Mouse (Mus musculus) hindbrain, embryonic 16.5 days (tissue): Measurements from ENCODE around the gene Actr6. TPM values are rescaled to one million over a fixed set of nuclear protein-coding genes. Genes with fewer than 3 reads are reported as not detected.

Experiments used
- ATAC-seq: fragments of 200-750 bp; cut with Nextera tagmentation; 2 replicates; pipeline ENCODE4 v1.8.0; 2017; ENCODE audit warnings: moderate TSS enrichment, moderate library complexity
- H3K27ac ChIP-seq: fragments of 300-500 bp; sonication (generic); 2 replicates; pipeline ENCODE4 v1.5.1; 2014; ENCODE audit warnings: low read depth, mild to moderate bottlenecking, control low read depth, low read length, moderate library complexity
- H3K27me3 ChIP-seq: fragments of 300-500 bp; sonication (generic); replicated peaks from 2 replicates; pipeline ENCODE4 v1.6.1; 2014; ENCODE audit warnings: low read length; ENCODE audit not compliant: control insufficient read depth, insufficient read depth
- H3K36me3 ChIP-seq: fragments of 300-500 bp; sonication (generic); 2 replicates; pipeline ENCODE4 v1.6.1; 2014; ENCODE audit warnings: mild to moderate bottlenecking, low read length, moderate library complexity, mixed read lengths; ENCODE audit not compliant: control insufficient read depth, insufficient read depth
- H3K4me1 ChIP-seq: fragments of 300-500 bp; sonication (generic); 2 replicates; pipeline ENCODE4 v1.6.1; 2014; ENCODE audit warnings: low read depth, low read length; ENCODE audit not compliant: control insufficient read depth, insufficient read depth
- H3K4me2 ChIP-seq: fragments of 300-500 bp; sonication (generic); 2 replicates; pipeline ENCODE4 v1.6.1; 2014; ENCODE audit warnings: mild to moderate bottlenecking, low read length, control low read depth, moderate library complexity
- H3K4me3 ChIP-seq: fragments of 300-500 bp; sonication (generic); 2 replicates; pipeline ENCODE4 v1.5.1; 2014; ENCODE audit warnings: mild to moderate bottlenecking, low read length, control low read depth, moderate library complexity
- H3K9ac ChIP-seq: fragments of 300-500 bp; sonication (generic); 2 replicates; pipeline ENCODE4 v1.6.1; 2014; ENCODE audit warnings: low read depth, mild to moderate bottlenecking, control low read depth, low read length, moderate library complexity
- H3K9me3 ChIP-seq: fragments of 300-500 bp; sonication (generic); 2 replicates; pipeline ENCODE4 v1.6.1; 2014; ENCODE audit warnings: mild to moderate bottlenecking, low read length, moderate library complexity; ENCODE audit not compliant: control insufficient read depth
- WGBS: fragments of 180-500 bp; shearing (Covaris S2); extraction: QIAGEN DNeasy Blood & Tissue Kit; methylation state at CpG from one replicate; pipeline ENCODE4 v1.1.7; 2014; 5-methylcytosine and 5-hydroxymethylcytosine counted together
- polyA plus RNA-seq: library from polyadenylated mRNA; unstranded; fragments of >200 nt; fragmentation: Nextera tagmentation; extraction: Ambion mirVana; gene quantifications from 2 replicates; pipeline ENCODE4 v1.2.1, GENCODE M21; 2015

Actr6 gene
- polyA plus RNA-seq, 1 experiment from 2014 or later, result 60.1 TPM

GRCm38 (mm10) chr10:89743266-89743665, 11.2 kb upstream of the Actr6 start:
- no peak overlapping the region for H3K9ac ChIP-seq
- WGBS, result 92% methylated on average over 4 of the region's 4 CpGs
- H3K4me3 ChIP-seq, result no peak overlapping the region
- H3K27me3 ChIP-seq, result no peaks in the 10 kb centered on the region
- H3K27ac ChIP-seq, result no peak overlapping the region
- H3K9me3 ChIP-seq, result no peaks in the 10 kb centered on the region
- peaks cover 9% of the 10 kb centered on the region for H3K4me1 ChIP-seq
- H3K4me2 ChIP-seq, result no peak overlapping the region
- no peaks in the 10 kb centered on the region for H3K36me3 ChIP-seq
- ATAC-seq, result no peak

- Histone ChIP-seq H3K9me3 (no peaks in the 10 kb centered on the region), H3K27me3 (no peaks in the 10 kb centered on the region), H3K4me1 (no peaks in the 10 kb centered on the region), H3K27ac (no peak overlapping the region), H3K4me3 (no peak overlapping the region), H3K4me2 (no peak overlapping the region), H3K36me3 (no peaks in the 10 kb centered on the region), H3K9ac (no peak overlapping the region)
- ATAC-seq, result no peak
- WGBS, result 86% methylated on average over 6 of the region's 6 CpGs
Measured at GRCm38 (mm10) chr10:89740995-89741394, 8.9 kb upstream of the Actr6 start.

GRCm38 (mm10) chr10:89739703-89740102, 7.6 kb upstream of the Actr6 start:
- WGBS, result 54% methylated on average over 7 of the region's 7 CpGs
- ATAC-seq, result no peak
- H3K4me2 ChIP-seq, result no peak overlapping the region

GRCm38 (mm10) chr10:89738395-89738794, 6.3 kb upstream of the Actr6 start:
- no peak overlapping the region for H3K27ac ChIP-seq

More at GRCm38 (mm10) chr10:89739703-89740102, 7.6 kb upstream of the Actr6 start:
- Histone ChIP-seq H3K27me3 (no peaks in the 10 kb centered on the region), H3K27ac (no peak overlapping the region), H3K9me3 (no peaks in the 10 kb centered on the region), H3K9ac (no peak overlapping the region), H3K4me3 (no peak overlapping the region), H3K4me1 (no peaks in the 10 kb centered on the region), H3K36me3 (no peaks in the 10 kb centered on the region)

GRCm38 (mm10) chr10:89737887-89738286, 5.8 kb upstream of the Actr6 start:
- no peak for ATAC-seq
- peaks cover under 1% of the 10 kb centered on the region for H3K4me1 ChIP-seq
- H3K9ac ChIP-seq, result no peak overlapping the region
- H3K36me3 ChIP-seq, result no peaks in the 10 kb centered on the region
- H3K9me3 ChIP-seq, result no peaks in the 10 kb centered on the region
- H3K27me3 ChIP-seq, result no peaks in the 10 kb centered on the region
- WGBS, result 92% methylated on average over 3 of the region's 3 CpGs
- H3K4me3 ChIP-seq, result no peak overlapping the region
- H3K4me2 ChIP-seq, result no peak overlapping the region
- H3K27ac ChIP-seq, result no peak overlapping the region

More at GRCm38 (mm10) chr10:89738395-89738794, 6.3 kb upstream of the Actr6 start:
- H3K4me2 ChIP-seq, result no peak overlapping the region
- ATAC-seq, result no peak
- no peak overlapping the region for H3K4me3 ChIP-seq
- H3K4me1 ChIP-seq, result no peaks in the 10 kb centered on the region
- no peak overlapping the region for H3K9ac ChIP-seq
- H3K9me3 ChIP-seq, result no peaks in the 10 kb centered on the region
- no peaks in the 10 kb centered on the region for H3K27me3 ChIP-seq
- H3K36me3 ChIP-seq, result no peaks in the 10 kb centered on the region
- WGBS, result 85% methylated on average over 9 of the region's 9 CpGs

GRCm38 (mm10) chr10:89737092-89737491, 5.0 kb upstream of the Actr6 start:
- no peak for ATAC-seq

GRCm38 (mm10) chr10:89731341-89731740, 754 bp downstream of the Actr6 start:
- Histone ChIP-seq H3K9me3 (no peaks in the 10 kb centered on the region), H3K27me3 (no peaks in the 10 kb centered on the region), H3K4me3 (peak overlapping the region; percentile 78), H3K4me1 (peaks cover 17% of the 10 kb centered on the region), H3K9ac (peak overlapping the region; percentile 73), H3K27ac (no peak overlapping the region; the same call in 1 of the 2 replicates), H3K4me2 (peak overlapping the region; percentile 72), H3K36me3 (no peaks in the 10 kb centered on the region)
- WGBS, result 14% methylated on average over 5 of the region's 5 CpGs
- no peak for ATAC-seq

More at GRCm38 (mm10) chr10:89737092-89737491, 5.0 kb upstream of the Actr6 start:
- H3K27me3 ChIP-seq, result no peaks in the 10 kb centered on the region
- H3K4me2 ChIP-seq, result no peak overlapping the region
- WGBS, result 50% methylated on average over 5 of the region's 5 CpGs
- H3K27ac ChIP-seq, result no peak overlapping the region
- no peak overlapping the region for H3K9ac ChIP-seq
- H3K4me1 ChIP-seq, result peaks cover 4% of the 10 kb centered on the region
- no peaks in the 10 kb centered on the region for H3K9me3 ChIP-seq
- H3K36me3 ChIP-seq, result no peaks in the 10 kb centered on the region
- H3K4me3 ChIP-seq, result no peak overlapping the region

- ATAC-seq, result no peak
- no peak overlapping the region for H3K9ac ChIP-seq
- H3K4me1 ChIP-seq, result peaks cover 17% of the 10 kb centered on the region
- H3K36me3 ChIP-seq, result no peaks in the 10 kb centered on the region
- no peak overlapping the region for H3K27ac ChIP-seq
- H3K4me3 ChIP-seq, result no peak overlapping the region
- H3K4me2 ChIP-seq, result no peak overlapping the region
- H3K27me3 ChIP-seq, result no peaks in the 10 kb centered on the region
- 89% methylated on average over 6 of the region's 6 CpGs for WGBS
- no peaks in the 10 kb centered on the region for H3K9me3 ChIP-seq
Measured at GRCm38 (mm10) chr10:89730386-89730785, 1.7 kb downstream of the Actr6 start.

- Histone ChIP-seq H3K4me1 (no peaks in the 10 kb centered on the region), H3K36me3 (peaks cover 11% of the 10 kb centered on the region), H3K9ac (no peak overlapping the region), H3K9me3 (no peaks in the 10 kb centered on the region), H3K4me3 (no peak overlapping the region), H3K27me3 (no peaks in the 10 kb centered on the region), H3K4me2 (no peak overlapping the region), H3K27ac (no peak overlapping the region)
- WGBS, result 89% methylated on average over 14 of the region's 14 CpGs
- no peak for ATAC-seq
Measured at GRCm38 (mm10) chr10:89722247-89723195, 9.6 kb downstream of the Actr6 start.
